Mouse (Mus musculus) ES-E14 (cell line): ENCODE measurements around the gene Col13a1.

Source experiments
- CHD2 ChIP-seq: IDR thresholded peaks from 2 replicates; pipeline ENCODE4 v1.6.1; 2014; ENCODE audit warnings: mild to moderate bottlenecking, low read depth, low read length, inconsistent platforms
- HCFC1 ChIP-seq: IDR thresholded peaks from 2 replicates; pipeline ENCODE4 v1.6.1; 2012; ENCODE audit warnings: low read length, inconsistent platforms, borderline replicate concordance; ENCODE audit not compliant: insufficient read depth
- ZNF384 ChIP-seq: IDR thresholded peaks from 2 replicates; pipeline ENCODE4 v1.6.1; 2012; ENCODE audit warnings: low read depth, low read length, inconsistent platforms

DNA sequence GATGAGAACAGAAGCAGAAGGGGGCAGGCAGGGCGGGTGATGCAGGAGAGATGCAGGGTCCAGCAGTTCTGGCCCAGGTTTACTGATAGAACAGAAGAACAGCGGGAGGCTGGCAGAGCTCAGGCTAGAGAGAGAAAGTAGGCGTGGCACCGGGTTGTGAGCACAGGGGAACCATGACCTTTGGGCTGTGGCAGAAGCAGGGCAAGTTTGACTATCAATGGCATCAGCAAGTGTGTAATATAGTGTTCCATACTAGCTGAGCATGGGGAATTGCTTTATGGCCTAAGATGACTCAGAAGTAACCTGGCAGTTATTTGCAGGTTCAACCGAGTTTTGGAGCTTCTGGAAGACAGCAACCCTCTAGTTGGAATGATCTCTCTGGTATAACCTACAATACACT lies 25.0 kb downstream of the Col13a1 start:
- no peak for TF ChIP-seq HCFC1
- no peak for TF ChIP-seq ZNF384
- TF ChIP-seq CHD2 = no peak
